Mouse (Mus musculus) heart, postnatal 0 days (tissue): ENCODE measurements around the gene Wbp1l. TPM values are rescaled to one million over a fixed set of nuclear protein-coding genes. Genes with fewer than 3 reads are reported as not detected.

Experiments
- ATAC-seq: fragments of 200-750 bp; cut with Nextera tagmentation; 2 replicates; pipeline ENCODE4 v1.8.0; 2017; ENCODE audit warnings: low read depth, moderate number of reproducible peaks, moderate library complexity; ENCODE audit not compliant: insufficient read depth
- DNase-seq: peaks from one replicate; pipeline ENCODE4 v3.0.0-alpha.2; 2016; ENCODE audit warnings: low spot score
- H3K27ac ChIP-seq: fragments of 300-500 bp; sonication (generic); 2 replicates; pipeline ENCODE4 v1.5.1; 2014; ENCODE audit warnings: low read depth, mild to moderate bottlenecking
- H3K27me3 ChIP-seq: fragments of 300-500 bp; sonication (generic); 2 replicates; pipeline ENCODE4 v1.6.1; 2014; ENCODE audit warnings: low read length, mixed read lengths; ENCODE audit not compliant: control insufficient read depth, insufficient read depth
- H3K36me3 ChIP-seq: fragments of 300-500 bp; sonication (generic); replicated peaks from 2 replicates; pipeline ENCODE4 v1.6.1; 2014; ENCODE audit warnings: low read length, mixed read lengths; ENCODE audit not compliant: control insufficient read depth, insufficient read depth
- H3K4me1 ChIP-seq: fragments of 300-500 bp; sonication (generic); 2 replicates; pipeline ENCODE4 v1.6.1; 2014; ENCODE audit warnings: antibody characterized with exemption; ENCODE audit not compliant: control insufficient read depth, insufficient read depth
- H3K4me2 ChIP-seq: fragments of 300-500 bp; sonication (generic); 2 replicates; pipeline ENCODE4 v1.6.1; 2014; ENCODE audit warnings: low read depth, mild to moderate bottlenecking, low read length, moderate library complexity
- H3K4me3 ChIP-seq: fragments of 300-500 bp; sonication (generic); 2 replicates; pipeline ENCODE4 v1.5.1; 2014; ENCODE audit warnings: low read depth, low read length
- H3K9ac ChIP-seq: fragments of 300-500 bp; sonication (generic); replicated peaks from 2 replicates; pipeline ENCODE4 v1.6.1; 2014; ENCODE audit warnings: low read depth, low read length, mixed read lengths
- H3K9me3 ChIP-seq: fragments of 300-500 bp; sonication (generic); replicated peaks from 2 replicates; pipeline ENCODE4 v1.6.1; 2016; ENCODE audit warnings: low read length; ENCODE audit not compliant: control insufficient read depth
- CTCF ChIP-seq: IDR thresholded peaks from 2 replicates; pipeline ENCODE4 v1.5.1; 2016; ENCODE audit warnings: antibody characterized with exemption, control low read depth, low read depth
- EP300 ChIP-seq: IDR thresholded peaks from 2 replicates; pipeline ENCODE4 v1.6.1; 2016; ENCODE audit warnings: antibody characterized with exemption, low read depth
- WGBS: fragments of 180-500 bp; shearing (Covaris S2); extraction: QIAGEN DNeasy Blood & Tissue Kit; methylation state at CpG from one replicate; pipeline ENCODE4 v1.1.7; 2014; 5-methylcytosine and 5-hydroxymethylcytosine counted together
- polyA plus RNA-seq: library from polyadenylated mRNA; unstranded; fragments of >200 nt; fragmentation: Nextera tagmentation; extraction: Ambion mirVana; gene quantifications from 2 replicates; pipeline ENCODE4 v1.2.1, GENCODE M21; 2015
- total RNA-seq: library from RNA; depleted of rRNA; stranded (reverse); fragments of >200 nt; gene quantifications from 2 replicates; pipeline ENCODE4 v1.2.3, GENCODE M21; 2014; ENCODE audit warnings: low replicate concordance

The Wbp1l gene
- total and polyA plus RNA-seq, 2 experiments from 2014 or later, result 36.4 to 89.7 TPM

DNA sequence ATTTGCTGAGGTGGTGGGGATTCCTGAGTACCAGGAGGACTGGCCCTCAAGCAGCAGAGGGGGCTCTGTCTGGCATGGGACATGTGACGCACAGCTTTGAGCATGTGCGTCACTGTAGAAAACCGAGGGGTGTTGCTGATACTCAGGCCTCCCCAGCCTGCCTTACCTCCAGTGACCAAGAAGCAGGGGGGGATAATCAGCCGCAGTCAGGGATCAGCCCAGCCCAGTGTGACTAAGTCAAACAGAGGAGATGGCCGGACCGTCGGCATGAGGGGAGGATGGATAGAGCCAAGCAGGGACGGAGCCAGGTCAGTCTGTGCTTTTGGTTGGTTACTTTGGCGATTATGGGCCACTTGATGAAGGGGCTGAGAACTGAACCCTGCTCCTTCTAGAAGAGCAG is 32.8 kb downstream of the Wbp1l start:
- H3K9ac ChIP-seq, result no peak overlapping the region
- DNase-seq (no peak), ATAC-seq (no peak)
- no peak overlapping the region for H3K27ac ChIP-seq
- TF ChIP-seq CTCF, result no peak
- TF ChIP-seq EP300, result no peak
- WGBS, result 76% methylated on average over 9 of the region's 9 CpGs
- no peak overlapping the region for H3K4me2 ChIP-seq
- no peak overlapping the region for H3K4me3 ChIP-seq
- H3K9me3 ChIP-seq, result no peaks in the 10 kb centered on the region
- no peaks in the 10 kb centered on the region; the same call in 1 of the 2 replicates for H3K36me3 ChIP-seq
- H3K27me3 ChIP-seq, result no peaks in the 10 kb centered on the region
- peaks cover 56% of the 10 kb centered on the region for H3K4me1 ChIP-seq

DNA sequence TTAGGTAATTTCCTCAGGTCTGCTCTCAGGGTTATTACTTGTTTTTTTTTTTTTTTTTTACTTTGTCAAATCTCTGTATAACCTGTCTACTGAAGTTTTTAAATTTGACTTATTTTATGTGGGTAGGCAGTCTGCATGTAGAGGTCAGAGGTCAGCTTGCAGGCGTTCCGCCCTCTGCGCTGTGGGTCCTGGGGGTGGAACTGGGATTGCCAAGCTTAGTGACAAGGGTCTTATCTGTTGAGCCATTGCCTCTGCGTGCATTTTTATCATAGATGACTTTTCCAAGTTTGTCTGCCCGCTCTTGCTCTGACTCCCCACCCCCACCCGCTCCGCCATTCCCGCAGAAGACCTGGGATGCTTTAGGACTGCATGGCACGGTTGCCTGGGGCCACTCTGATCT is 36.9 kb downstream of the Wbp1l start:
- DNase-seq (no peak), ATAC-seq (no peak)
- Histone ChIP-seq H3K4me3 (no peak overlapping the region), H3K27ac (peak overlapping the region; percentile 30), H3K36me3 (peaks cover 20% of the 10 kb centered on the region), H3K27me3 (no peaks in the 10 kb centered on the region), H3K9me3 (no peaks in the 10 kb centered on the region), H3K9ac (no peak overlapping the region), H3K4me2 (peak overlapping the region; percentile 9; the same call in 1 of the 2 replicates), H3K4me1 (peaks cover 38% of the 10 kb centered on the region)
- 19% methylated on average over 9 of the region's 9 CpGs for WGBS
- TF ChIP-seq EP300 (0 out of 2 replicates have a peak, but pooled peaks have one; percentile 30), CTCF (no peak)

DNA sequence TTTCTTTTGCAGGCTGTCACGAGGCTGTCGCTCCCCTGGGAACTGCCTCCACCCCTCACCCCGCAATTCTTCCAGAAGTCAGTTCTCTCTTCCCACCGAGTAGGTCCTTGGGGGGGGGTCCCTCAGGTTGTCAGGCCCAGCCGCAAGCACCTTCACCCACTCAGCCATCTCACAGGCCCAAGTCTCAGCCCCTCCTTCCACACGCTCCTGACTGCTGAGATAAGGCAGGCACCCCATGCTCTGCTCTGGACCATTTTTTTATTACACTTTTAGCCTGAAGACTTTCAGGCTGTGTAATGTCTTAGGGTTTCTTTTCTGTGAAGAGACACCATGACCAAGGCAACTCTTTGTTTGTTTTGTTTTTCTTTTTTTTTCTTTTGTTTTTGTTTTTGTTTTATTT is 38.7 kb downstream of the Wbp1l start:
- H3K27ac ChIP-seq, result no peak overlapping the region
- no peak overlapping the region for H3K4me2 ChIP-seq
- H3K4me3 ChIP-seq, result no peak overlapping the region
- H3K9ac ChIP-seq, result no peak overlapping the region
- no peaks in the 10 kb centered on the region for H3K27me3 ChIP-seq
- TF ChIP-seq EP300 (no peak), CTCF (no peak)
- ATAC-seq (no peak), DNase-seq (no peak)
- peaks cover 52% of the 10 kb centered on the region for H3K4me1 ChIP-seq
- 59% methylated on average over 6 of the region's 6 CpGs for WGBS
- H3K9me3 ChIP-seq, result no peaks in the 10 kb centered on the region
- peaks cover 20% of the 10 kb centered on the region for H3K36me3 ChIP-seq

DNA sequence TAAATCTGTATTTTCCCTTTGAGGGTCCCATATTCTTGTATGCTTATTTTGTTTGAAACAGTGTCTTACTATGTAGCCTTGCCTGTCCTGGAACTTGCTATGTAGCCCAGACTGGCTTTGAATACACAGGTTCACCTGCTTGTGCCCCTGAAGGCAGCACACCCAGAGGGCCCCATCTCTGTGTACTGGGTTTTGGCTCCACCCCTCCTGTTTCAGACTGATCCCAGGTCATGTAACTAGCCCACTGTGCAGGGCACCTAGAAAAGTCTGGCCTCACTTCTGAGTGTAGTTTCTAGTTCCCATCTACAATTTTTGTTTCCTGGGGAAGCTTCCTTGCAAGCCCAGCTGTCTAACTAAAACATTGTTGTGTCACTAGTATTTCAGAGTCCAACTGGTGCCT is 40.2 kb downstream of the Wbp1l start:
- H3K4me1 ChIP-seq, result peaks cover 67% of the 10 kb centered on the region
- H3K4me2 ChIP-seq, result no peak overlapping the region

DNA sequence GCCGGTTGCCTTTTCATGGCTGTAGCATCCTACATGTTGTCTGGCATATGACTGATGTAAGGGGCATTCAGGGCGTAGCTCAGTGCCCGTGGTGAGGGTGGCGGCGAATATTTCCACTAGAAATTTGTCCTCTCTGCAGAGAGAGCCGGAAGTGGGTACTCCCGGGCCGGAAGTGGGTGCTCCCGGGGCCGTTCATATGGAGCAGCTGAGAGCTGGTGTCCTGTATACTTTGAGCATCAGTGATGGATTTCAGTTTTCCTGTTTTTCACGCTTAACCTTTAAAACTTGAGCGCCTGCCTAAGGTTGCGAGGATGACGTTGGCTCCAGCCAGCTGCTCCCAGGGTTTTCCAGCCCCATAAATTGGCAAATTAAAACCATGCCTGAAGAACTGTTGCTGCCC is 40.6 kb downstream of the Wbp1l start:
- H3K9ac ChIP-seq, result no peak overlapping the region
- peaks cover 20% of the 10 kb centered on the region for H3K36me3 ChIP-seq
- ATAC-seq (no peak), DNase-seq (no peak)
- no peak for TF ChIP-seq EP300
- TF ChIP-seq CTCF, result 0 out of 2 replicates have a peak, but pooled peaks have one; percentile 5
- H3K9me3 ChIP-seq, result no peaks in the 10 kb centered on the region
- WGBS, result 69% methylated on average over 14 of the region's 14 CpGs
- H3K4me3 ChIP-seq, result no peak overlapping the region
- peak overlapping the region; percentile 14; the same call in 1 of the 2 replicates for H3K4me2 ChIP-seq
- peak overlapping the region; percentile 67 for H3K27ac ChIP-seq
- peaks cover 71% of the 10 kb centered on the region for H3K4me1 ChIP-seq
- no peaks in the 10 kb centered on the region for H3K27me3 ChIP-seq

More for the DNA sequence above, 40.2 kb downstream of the Wbp1l start:
- Histone ChIP-seq H3K27me3 (no peaks in the 10 kb centered on the region), H3K27ac (peak overlapping the region; percentile 67), H3K9ac (no peak overlapping the region), H3K9me3 (no peaks in the 10 kb centered on the region), H3K4me3 (no peak overlapping the region), H3K36me3 (peaks cover 20% of the 10 kb centered on the region)
- TF ChIP-seq EP300 (no peak), CTCF (no peak)
- ATAC-seq (no peak), DNase-seq (no peak)

DNA sequence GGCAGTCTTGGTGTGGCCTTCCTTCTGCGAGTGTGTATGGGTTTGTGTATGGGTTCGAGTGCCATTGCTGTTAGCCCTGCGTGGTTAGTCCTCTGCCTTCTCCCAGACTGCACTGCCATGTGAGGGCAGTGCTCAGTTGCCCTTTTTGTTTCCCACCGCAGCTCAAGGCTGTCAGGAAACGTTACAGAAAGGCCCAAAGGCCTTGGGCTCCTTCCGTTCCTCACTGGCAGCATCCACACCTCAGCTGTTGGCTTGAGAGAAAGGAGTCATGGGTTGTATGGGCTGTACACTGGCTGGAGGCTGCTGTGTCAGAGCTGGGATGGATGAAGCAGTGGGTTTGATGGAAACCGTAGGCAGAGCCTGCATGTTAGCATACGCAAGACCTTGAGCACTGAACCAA is 41.9 kb downstream of the Wbp1l start:
- peak overlapping the region; percentile 94 for H3K27ac ChIP-seq
- ATAC-seq (no peak), DNase-seq (no peak)
- no peaks in the 10 kb centered on the region for H3K9me3 ChIP-seq
- WGBS, result 84% methylated on average over 8 of the region's 8 CpGs
- H3K9ac ChIP-seq, result 0 out of 2 replicates have a peak overlapping the region, but pooled peaks have one; percentile 22
- TF ChIP-seq CTCF (no peak), EP300 (no peak)
- peaks cover 75% of the 10 kb centered on the region for H3K4me1 ChIP-seq
- no peak overlapping the region for H3K4me2 ChIP-seq
- H3K36me3 ChIP-seq, result peaks cover 20% of the 10 kb centered on the region
- H3K27me3 ChIP-seq, result no peaks in the 10 kb centered on the region
- no peak overlapping the region for H3K4me3 ChIP-seq
